Mouse (Mus musculus) brain, embryonic 14.5 days (tissue): ENCODE results near the gene Tbc1d8. TPM values are rescaled to one million over a fixed set of nuclear protein-coding genes. Genes with fewer than 3 reads are reported as not detected.
A peak's percentile ranks its signal among the peaks of the same experiment; 100 is the strongest.

ENCODE experiments used
- DNase-seq: peaks from one replicate; pipeline ENCODE4 v3.0.0-alpha.2; 2011; ENCODE audit warnings: low read depth
- CTCF ChIP-seq: fragments of 200-500 bp; IDR thresholded peaks from 2 replicates; pipeline ENCODE4 v1.5.1; 2012; ENCODE audit warnings: inconsistent platforms, mild to moderate bottlenecking, moderate library complexity, borderline replicate concordance; ENCODE audit not compliant: insufficient read depth, insufficient read length; ENCODE audit errors: extremely low read depth
- POLR2A ChIP-seq: fragments of 200-500 bp; IDR thresholded peaks from 2 replicates; pipeline ENCODE4 v1.6.1; 2012; ENCODE audit warnings: mild to moderate bottlenecking, inconsistent platforms, borderline replicate concordance; ENCODE audit not compliant: poor library complexity, insufficient read depth, insufficient read length, severe bottlenecking; ENCODE audit errors: extremely low read depth
- polyA plus RNA-seq: library from polyadenylated mRNA; depleted of rRNA; stranded (reverse); fragments of >200 nt; gene quantifications from 2 replicates; pipeline ENCODE4 v1.2.3, GENCODE M21; 2012

The Tbc1d8 gene
- polyA plus RNA-seq, 1 experiment = 12.6 TPM

DNA sequence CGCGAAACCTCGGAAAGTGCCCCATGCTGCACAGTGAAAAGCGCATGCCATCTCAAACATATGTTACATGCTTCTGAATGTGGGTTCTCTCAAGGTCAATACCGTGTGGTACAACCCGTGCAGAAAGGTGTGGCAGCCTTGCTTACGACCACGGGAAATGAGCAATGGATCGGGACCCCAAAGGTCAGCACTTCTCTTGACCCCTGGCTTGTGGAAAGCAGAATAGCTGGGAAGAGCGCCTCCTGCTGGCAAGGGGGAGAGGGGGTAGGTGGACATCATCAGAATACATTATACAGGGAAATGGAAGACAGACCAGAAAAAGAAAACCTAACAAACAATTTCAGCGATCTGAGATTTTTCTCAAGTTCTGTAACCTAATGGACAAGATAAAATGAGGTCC, 19.2 kb upstream of the Tbc1d8 start:
- DNase-seq = no peak
- TF ChIP-seq CTCF (no peak), POLR2A (no peak)

DNA sequence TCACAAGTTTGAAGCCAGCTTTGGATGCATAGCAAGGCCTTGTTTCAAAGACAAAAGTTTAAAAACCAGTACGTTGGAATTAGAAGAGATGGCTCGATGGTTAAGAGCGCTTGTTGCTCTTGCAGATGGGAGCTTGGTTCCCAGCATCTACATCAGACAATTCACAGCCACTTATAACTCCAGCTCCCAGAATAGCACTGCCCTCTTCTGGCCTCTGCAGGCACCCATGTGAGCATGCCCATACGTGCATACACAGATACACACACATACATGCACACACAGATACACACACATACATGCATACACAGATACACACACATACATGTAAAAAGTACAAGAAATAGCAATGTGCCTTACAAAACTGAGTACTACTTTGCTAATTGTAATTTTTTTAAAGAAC, 18.4 kb upstream of the Tbc1d8 start:
- DNase-seq = no peak
- no peak for TF ChIP-seq CTCF
- TF ChIP-seq POLR2A = no peak

DNA sequence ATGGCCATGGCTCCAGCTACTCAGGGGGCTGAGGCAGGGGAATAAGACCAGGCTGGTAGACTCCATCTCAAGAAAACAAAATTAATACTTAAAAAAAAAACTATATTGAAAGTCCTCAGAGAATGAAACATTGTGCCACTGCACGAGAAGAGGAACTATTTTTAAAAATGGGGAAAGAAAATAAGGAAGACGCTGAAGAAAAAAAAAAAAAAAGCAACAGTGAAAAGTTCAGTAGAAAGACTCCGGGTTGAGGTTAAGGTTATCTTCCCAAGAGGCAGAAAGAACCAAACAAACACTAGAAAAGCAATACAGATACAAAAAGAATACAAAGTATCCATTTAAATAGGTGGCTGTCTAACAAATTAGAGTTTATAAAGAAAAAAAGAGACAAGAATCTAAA, 15.1 kb upstream of the Tbc1d8 start:
- TF ChIP-seq CTCF (no peak), POLR2A (no peak)
- no peak for DNase-seq

DNA sequence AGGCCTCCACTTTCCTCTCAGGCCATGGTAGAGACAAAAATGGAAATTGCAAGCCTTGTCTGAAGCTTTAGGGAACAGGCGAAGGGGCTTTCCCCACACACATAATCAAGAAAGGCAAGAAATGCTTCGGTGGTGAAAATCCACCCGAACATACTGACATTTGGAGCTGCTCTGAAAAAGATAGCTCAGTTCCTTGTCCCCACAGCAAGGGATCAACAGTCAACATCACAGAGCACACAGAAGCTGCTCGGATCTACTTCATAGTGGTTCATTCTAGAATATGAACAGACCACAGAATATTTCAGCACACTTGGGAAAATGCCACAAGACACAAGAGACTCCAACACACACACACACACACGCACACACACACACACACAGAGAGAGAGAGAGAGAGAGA, 14.6 kb upstream of the Tbc1d8 start:
- no peak for TF ChIP-seq POLR2A
- no peak for DNase-seq

DNA sequence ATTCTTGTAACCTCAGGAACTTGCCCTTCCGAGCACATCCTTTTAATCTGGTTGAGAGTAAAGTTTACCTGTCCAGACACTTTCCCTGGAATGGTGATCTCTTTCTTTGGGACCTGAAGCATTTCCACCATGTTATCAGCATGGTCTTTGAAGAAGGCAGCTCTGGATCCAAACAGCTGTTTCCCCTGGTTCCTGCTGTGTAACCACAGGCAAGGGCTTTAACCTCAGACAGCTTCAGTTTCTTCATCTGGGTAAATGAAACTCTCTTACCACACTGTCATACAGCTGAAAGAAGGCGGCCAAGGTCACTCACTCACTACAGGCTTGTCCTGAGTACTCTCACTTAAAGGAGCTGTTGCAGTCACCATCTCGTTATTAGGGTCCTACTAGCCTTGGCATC, 8.8 kb upstream of the Tbc1d8 start:
- TF ChIP-seq CTCF = no peak
- no peak for TF ChIP-seq POLR2A

DNA sequence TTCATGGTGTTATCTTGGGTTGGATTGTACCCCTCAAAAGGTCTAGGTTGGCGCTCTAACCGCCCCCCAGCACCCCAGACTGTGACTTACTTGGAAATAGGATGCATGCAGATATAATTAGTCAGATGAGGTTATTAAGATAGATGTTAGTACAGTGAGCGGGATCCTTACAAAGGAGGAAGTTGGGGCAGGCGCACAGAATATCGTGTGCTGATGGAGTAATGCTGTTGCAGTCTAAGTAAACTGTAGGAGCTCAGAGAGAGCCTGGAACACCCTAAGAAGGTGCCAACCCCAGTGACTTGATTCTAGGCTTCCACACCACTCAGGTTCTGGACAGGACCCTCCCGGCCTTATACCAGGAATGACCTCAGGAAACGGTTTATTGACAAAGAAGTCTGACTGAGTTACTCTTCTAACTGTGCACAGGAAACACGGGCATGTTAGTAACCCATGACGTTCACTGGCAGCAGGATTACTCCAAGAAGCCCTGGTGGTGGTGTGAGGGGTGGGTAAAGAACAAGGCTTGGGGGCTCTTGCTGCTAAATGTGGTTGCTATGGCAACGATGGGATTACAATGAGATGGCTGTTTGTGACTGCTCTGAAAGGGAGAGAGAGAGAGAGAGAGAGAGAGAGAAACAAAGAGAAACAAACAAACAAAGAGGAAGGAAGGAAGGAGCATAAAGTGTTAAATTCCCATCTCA, 3.7 kb upstream of the Tbc1d8 start:
- peak; percentile 77 for DNase-seq

More for the DNA sequence above, 8.8 kb upstream of the Tbc1d8 start:
- DNase-seq = no peak

DNA sequence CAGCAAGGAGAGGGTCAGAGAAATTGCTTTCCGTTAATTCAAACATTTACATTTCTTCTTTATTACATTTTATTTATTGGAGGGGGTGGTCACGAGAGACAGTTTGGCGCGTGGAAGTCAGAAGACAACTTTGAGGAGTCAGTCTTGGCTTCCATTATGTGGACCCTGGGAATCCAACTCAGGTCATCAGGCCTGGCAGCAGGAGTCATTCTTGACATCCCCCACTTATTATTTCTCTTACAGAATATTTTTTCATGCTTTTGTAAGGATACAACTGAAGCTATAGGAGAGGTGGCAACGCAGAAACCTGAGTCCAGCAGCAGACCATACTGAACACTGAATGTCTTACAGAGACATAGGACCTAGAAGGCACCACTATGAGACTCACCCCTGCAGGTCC, 699 bp upstream of the Tbc1d8 start:
- no peak for DNase-seq
- TF ChIP-seq POLR2A = no peak

More for the DNA sequence above, 3.7 kb upstream of the Tbc1d8 start:
- TF ChIP-seq POLR2A = no peak
- TF ChIP-seq CTCF = no peak

DNA sequence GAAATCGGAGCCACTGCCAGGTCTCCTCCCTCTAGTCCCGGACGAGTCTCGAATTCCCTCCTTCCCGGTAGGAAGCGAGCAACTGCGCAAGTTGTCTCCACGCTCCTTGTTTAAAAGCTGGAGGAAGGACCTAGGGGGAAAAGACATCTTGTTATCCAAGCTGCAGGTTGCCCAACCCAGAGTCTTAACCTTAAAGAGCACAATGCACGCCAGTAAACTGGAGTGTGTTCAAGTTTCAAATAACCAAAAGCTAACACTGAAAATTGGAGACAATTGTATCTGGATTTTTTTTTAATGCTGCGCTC, 293 bp upstream of the Tbc1d8 start:
- no peak for DNase-seq
- TF ChIP-seq POLR2A = no peak
- no peak for TF ChIP-seq CTCF

DNA sequence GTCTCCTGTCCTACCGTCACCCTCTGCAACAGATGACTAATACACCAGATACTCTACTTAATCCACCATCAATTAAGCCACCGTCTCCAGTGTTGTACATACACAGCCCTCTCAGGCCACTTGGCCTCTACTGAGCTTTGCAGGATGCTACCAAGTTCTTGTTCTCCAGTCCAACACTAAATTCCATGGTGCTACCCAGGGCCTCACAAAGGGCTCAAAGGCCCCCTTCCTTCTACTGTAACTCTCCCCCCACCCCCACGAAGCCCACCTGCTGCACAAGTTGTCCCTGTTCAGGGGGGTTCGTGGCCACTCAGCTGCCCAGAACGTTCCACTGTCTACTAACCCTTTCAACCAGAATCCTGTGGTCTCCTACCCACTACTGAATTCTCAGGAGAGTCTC, 1.5 kb downstream of the Tbc1d8 start:
- TF ChIP-seq CTCF = no peak
- TF ChIP-seq POLR2A = no peak
- no peak for DNase-seq

DNA sequence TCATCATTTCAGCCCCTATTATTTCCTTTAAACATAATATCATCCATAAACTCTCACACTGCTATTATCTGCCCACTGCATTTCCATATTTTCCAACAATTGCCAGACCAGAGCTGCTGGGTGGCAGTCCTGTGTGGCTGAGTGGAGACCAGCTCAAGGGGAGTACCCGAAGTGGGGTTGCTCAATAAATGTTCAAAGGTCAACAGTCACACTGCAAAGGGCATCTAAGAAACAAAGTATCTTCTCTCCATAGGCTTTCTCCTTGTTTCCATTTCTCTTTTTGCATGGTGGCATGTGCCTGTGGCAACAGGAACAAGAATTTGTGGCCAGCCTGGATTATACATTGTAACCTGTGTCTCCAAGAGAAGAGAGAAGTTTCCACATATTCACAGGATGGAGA, 2.2 kb downstream of the Tbc1d8 start:
- TF ChIP-seq CTCF (no peak), POLR2A (no peak)
- no peak for DNase-seq

DNA sequence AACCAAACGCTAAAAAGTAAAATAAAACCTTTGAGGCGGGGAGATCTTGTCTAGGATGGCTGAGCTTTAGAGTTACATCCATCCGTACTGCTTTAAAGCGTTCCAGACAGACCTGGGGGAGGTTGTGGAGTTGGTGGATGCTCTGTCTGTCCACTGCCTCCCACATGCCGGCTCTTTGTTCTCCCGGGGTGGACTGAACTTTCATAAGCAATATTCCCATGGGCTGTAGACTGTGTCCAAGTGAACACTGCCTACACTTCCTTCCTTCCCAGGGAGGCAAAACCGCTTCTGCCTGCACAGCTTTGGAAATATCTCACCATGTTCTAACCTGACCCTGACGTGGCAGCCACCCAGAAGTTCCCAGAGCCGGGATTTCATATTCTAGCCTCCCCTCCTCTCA, 4.0 kb downstream of the Tbc1d8 start:
- no peak for TF ChIP-seq CTCF
- TF ChIP-seq POLR2A = no peak
- DNase-seq = no peak

DNA sequence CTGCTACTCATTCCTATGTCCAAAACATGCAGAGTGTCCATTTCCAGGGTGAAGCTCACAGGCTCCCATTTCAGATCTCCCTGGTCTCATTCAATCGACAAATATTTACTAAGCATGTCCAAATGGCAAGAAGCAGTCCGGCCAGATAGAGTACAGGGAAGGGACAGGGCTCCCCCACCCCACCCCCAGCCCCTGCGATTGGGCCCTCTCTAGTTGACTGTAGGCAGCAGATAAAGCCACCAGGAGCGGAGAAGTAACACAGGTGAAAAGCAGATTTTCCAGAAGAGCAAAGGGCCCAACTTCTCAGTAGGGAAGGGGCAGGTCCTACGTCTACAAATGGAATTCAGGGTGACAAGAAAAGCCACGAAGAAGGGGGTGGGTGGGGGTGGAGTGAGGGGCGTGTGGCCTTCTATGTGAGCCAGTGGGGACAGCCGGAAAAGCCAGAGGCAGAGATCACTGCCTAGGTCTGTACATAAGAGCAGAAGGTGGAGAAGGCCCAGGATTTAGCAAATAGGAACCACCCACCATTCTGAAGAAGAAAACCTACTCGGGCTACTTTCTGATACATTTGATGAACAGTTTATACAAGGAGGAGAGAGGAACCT, 7.2 kb downstream of the Tbc1d8 start:
- DNase-seq = no peak
- TF ChIP-seq CTCF = no peak
- no peak for TF ChIP-seq POLR2A
